Mouse (Mus musculus) activated CD4-positive, CD25-positive, alpha-beta regulatory T cell (primary cell): ENCODE measurements around the gene Ifitm6. TPM values are rescaled to one million over a fixed set of nuclear protein-coding genes. Genes with fewer than 3 reads are reported as not detected.

Experiments
- polyA plus RNA-seq, 2 experiments: library from polyadenylated mRNA; unstranded; fragments of 100-300 nt; shearing (Covaris generic); gene quantifications; one replicate each; pipeline ENCODE4 v1.2.1; 2017

The Ifitm6 gene
- polyA plus RNA-seq, result 1 to 10 TPM in 1 of 2 experiments, under 1 TPM in 1; 0.75 to 1.2 TPM

DNA sequence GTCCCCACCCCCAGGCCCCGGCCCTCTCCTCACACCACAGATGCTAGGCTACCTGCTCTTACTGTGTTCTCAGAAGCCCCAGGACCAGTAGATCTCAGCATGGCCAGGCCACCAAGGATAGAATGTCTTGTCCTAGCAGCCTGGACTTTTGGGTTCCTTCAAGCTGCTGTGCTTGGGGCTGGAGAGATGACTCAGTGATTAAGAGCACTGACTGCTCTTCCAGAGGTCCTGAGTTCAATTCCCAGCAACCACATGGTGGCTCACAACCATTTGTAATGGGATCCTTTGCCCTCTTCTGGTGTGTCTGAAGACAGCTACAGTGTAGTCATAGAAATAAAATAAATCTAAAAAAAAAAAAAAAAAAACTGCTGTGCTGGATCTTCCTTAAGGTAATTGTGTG, at the start of gene Ifitm6:
Gene Ifitm6, minus strand, starts transcription at position 101 of the 400 bp plus-strand sequence.

DNA sequence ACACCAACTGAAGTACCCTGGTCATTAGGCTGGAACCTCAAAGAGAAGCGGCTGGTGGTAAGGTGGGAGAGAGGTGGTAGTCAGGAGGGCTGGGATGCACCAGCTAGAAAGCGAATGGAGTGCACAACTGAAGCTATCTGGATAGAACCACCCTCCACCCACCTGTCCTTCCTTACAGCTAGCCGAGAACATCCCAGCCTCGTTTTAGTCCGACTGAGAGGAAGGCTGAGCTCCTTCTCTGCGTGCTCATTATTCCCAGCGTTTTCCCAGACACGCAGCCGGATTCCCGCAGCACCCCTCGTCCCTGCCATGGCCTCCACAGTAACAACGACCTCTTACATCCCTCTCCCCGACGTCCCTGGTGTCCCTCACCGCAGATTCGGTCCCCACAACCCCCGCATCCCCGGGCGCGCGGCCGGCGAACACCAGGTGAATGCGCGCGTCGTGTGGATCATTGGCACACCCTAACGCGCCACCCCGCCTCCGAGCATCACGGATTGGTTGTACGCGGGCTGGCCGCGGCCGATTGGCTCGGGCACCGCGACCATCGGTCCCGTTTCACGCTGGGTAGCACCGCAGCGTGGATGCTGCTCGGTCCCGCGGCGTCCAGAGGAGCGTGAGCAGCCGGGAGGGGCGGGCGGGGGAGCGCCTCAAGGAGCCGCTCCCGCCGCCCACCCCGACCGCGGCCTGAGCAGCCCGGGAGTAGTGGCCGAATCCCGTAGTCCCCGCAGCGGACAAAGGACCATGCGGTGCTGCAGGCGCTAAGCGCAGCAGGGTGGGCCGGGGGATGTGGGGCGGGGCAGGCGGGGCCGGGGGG, 42.9 kb upstream of the Ifitm6 start, which contains the start of gene B4galnt4:
Gene B4galnt4, plus strand, starts transcription at position 679 of the 817 bp plus-strand sequence.

DNA sequence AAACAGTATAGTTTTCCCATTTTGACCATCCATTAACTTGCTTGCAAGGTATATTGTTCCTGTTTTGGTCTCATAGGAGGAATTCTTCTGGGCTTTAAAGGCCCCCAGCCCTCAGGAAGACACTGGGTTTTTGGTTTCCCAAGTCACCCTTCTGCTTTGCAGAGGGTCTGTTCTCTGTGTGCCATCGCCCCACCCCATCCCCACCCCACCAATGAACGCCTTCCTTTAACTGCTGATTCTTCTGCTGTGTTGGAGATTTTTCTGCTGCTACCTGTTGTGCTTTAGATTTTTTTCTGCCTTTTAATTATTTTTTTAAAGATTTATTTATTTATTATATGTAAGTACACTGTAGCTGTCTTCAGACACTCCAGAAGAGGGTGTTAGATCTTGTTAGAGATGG, 11.1 kb upstream of the Ifitm6 start, which contains the start of gene Gm17387:
Gene Gm17387, plus strand, starts transcription at position 301 of the 400 bp plus-strand sequence.

DNA sequence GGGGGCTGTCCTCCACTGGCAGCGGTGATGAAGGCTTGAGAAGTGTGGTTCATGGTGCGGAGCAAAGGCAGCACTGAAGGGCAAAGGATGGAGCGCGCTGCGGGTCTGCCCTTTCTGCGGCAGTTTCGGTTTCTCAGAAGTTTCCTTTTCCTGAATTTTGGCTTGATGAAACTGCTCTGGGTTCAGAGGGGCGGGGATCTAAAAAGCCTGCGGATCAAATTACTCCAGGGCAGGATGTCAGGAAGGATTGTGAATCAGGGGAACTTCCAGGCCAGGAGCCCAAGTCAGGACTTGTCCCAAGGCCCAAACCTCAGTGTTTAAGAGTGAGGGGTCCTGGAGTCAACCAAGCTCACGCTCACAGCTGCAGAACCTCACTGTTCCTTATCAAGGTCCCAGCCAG, 7.1 kb downstream of the Ifitm6 start, which contains the start of gene Ifitm3:
Gene Ifitm3, minus strand, starts transcription at position 178 of the 400 bp plus-strand sequence.

DNA sequence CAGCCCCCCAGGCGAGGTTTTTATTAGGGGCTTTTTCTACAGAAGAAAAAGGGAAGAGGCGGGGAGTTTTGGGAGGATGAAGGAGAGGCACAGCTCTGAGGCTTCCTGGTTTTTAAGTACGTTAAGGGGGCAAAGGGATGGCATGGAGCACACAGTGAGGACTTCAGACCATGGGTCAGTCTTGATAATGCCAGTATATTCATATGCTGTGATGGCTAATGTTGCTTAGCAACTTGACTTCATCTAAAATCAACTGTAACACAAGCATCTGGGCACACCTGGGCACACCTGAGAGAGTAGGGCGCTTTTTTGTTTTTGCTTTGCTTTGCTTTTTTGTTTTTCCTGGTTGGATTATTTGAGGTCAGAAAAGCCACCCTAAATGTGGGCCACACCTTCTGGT, 50.8 kb downstream of the Ifitm6 start, which contains the start of gene Ifitm1:
Gene Ifitm1, plus strand, starts transcription at position 301 of the 400 bp plus-strand sequence.

Other genes with a start within 250 kb of the Ifitm6 start
- 1 to 10 TPM in 1 of 2 experiments, under 1 TPM in 1; 0.32 to 1.6 TPM for gene Syce1, start 230.1 kb downstream of the Ifitm6 start, polyA plus RNA-seq
- gene Zfp941, start 195.7 kb downstream of the Ifitm6 start, polyA plus RNA-seq, result under 1 TPM; 0.11 to 0.17 TPM
- not detected for gene Urah, start 182.9 kb downstream of the Ifitm6 start, polyA plus RNA-seq
- gene Scgb1c1, start 172.4 kb downstream of the Ifitm6 start, polyA plus RNA-seq, result not detected
- gene Odf3, start 170.1 kb downstream of the Ifitm6 start, polyA plus RNA-seq, result not detected
- under 1 TPM in 1 of 2 experiments, not detected in 1; 0.43 TPM for gene Gm45785, start 161.6 kb downstream of the Ifitm6 start, polyA plus RNA-seq
- gene Ric8a, start 161.0 kb downstream of the Ifitm6 start, polyA plus RNA-seq, result 100 to 1,000 TPM; 101 to 128 TPM
- gene Bet1l, start 160.3 kb downstream of the Ifitm6 start, polyA plus RNA-seq, result 10 to 100 TPM; 46.6 to 46.7 TPM
- 100 to 1,000 TPM; 232 to 235 TPM for gene Psmd13, start 136.0 kb downstream of the Ifitm6 start, polyA plus RNA-seq
- gene Sirt3, start 135.6 kb downstream of the Ifitm6 start, polyA plus RNA-seq, result 10 to 100 TPM in 1 of 2 experiments, 1 to 10 TPM in 1; 4.9 to 10.0 TPM
- not detected for gene Cox8b, start 117.5 kb downstream of the Ifitm6 start, polyA plus RNA-seq
- gene Nlrp6, start 97.0 kb downstream of the Ifitm6 start, polyA plus RNA-seq, result under 1 TPM in 1 of 2 experiments, not detected in 1; 0.24 TPM
- 10 to 100 TPM; 20.0 to 39.9 TPM for gene Pgghg, start 76.5 kb downstream of the Ifitm6 start, polyA plus RNA-seq
- under 1 TPM in 1 of 2 experiments, not detected in 1; 0.57 TPM for gene Ifitm5, start 67.6 kb downstream of the Ifitm6 start, polyA plus RNA-seq
- gene Gm45717, start 62.0 kb downstream of the Ifitm6 start, polyA plus RNA-seq, result not detected
- gene Ifitm2, start 61.9 kb downstream of the Ifitm6 start, polyA plus RNA-seq, result 100 to 1,000 TPM in 1 of 2 experiments, 10 to 100 TPM in 1; 67.1 to 119 TPM
- gene Ifitm1, start 50.7 kb downstream of the Ifitm6 start, polyA plus RNA-seq, result 10 to 100 TPM in 1 of 2 experiments, 1 to 10 TPM in 1; 2.5 to 20.2 TPM
- 10 to 100 TPM; 14.6 to 31.5 TPM for gene Ifitm3, start 7.2 kb downstream of the Ifitm6 start, polyA plus RNA-seq
- gene Gm17387, start 11.2 kb upstream of the Ifitm6 start, polyA plus RNA-seq, result not detected
- 10 to 100 TPM in 1 of 2 experiments, 1 to 10 TPM in 1; 9.9 to 21.4 TPM for gene B4galnt4, start 43.2 kb upstream of the Ifitm6 start, polyA plus RNA-seq
- 100 to 1,000 TPM; 238 to 385 TPM for gene Pkp3, start 60.3 kb upstream of the Ifitm6 start, polyA plus RNA-seq
- gene Sigirr, start 82.6 kb upstream of the Ifitm6 start, polyA plus RNA-seq, result 100 to 1,000 TPM; 176 to 187 TPM
- gene Ano9, start 99.9 kb upstream of the Ifitm6 start, polyA plus RNA-seq, result not detected
- gene Ptdss2, start 104.5 kb upstream of the Ifitm6 start, polyA plus RNA-seq, result 10 to 100 TPM; 17.3 to 22.2 TPM
- gene Rnh1, start 154.9 kb upstream of the Ifitm6 start, polyA plus RNA-seq, result 100 to 1,000 TPM; 107 to 150 TPM
- 10 to 100 TPM; 56.0 to 61.9 TPM for gene Hras, start 176.1 kb upstream of the Ifitm6 start, polyA plus RNA-seq
- 1 to 10 TPM; 2.2 to 5.0 TPM for gene Lrrc56, start 176.2 kb upstream of the Ifitm6 start, polyA plus RNA-seq
- 1 to 10 TPM; 8.3 to 9.9 TPM for gene Lmntd2, start 196.2 kb upstream of the Ifitm6 start, polyA plus RNA-seq
- gene Rassf7, start 197.9 kb upstream of the Ifitm6 start, polyA plus RNA-seq, result 10 to 100 TPM; 18.6 to 23.4 TPM
- 10 to 100 TPM; 55.5 to 85.8 TPM for gene Phrf1, start 210.9 kb upstream of the Ifitm6 start, polyA plus RNA-seq
- 100 to 1,000 TPM; 105 to 126 TPM for gene Irf7, start 248.6 kb upstream of the Ifitm6 start, polyA plus RNA-seq